Mouse (Mus musculus) embryonic fibroblast, embryonic 13.5 days (primary cell): ENCODE measurements at regions not wholly inside any gene's neighbourhood (a gene's known extent, or its start where the extent isn't known, plus 50 kb on each side); places are given as distances from the start of the nearest gene placed in this dataset.

Experiments used
- CTCF ChIP-seq: IDR thresholded peaks from 2 replicates; pipeline ENCODE4 v1.5.1; 2011; ENCODE audit warnings: mild to moderate bottlenecking, control low read depth, low read length, moderate library complexity, borderline replicate concordance; ENCODE audit not compliant: insufficient read depth
- POLR2A ChIP-seq: IDR thresholded peaks from 2 replicates; pipeline ENCODE4 v1.6.1; 2011; ENCODE audit warnings: low read depth, mild to moderate bottlenecking, control low read depth, low read length, moderate library complexity

DNA sequence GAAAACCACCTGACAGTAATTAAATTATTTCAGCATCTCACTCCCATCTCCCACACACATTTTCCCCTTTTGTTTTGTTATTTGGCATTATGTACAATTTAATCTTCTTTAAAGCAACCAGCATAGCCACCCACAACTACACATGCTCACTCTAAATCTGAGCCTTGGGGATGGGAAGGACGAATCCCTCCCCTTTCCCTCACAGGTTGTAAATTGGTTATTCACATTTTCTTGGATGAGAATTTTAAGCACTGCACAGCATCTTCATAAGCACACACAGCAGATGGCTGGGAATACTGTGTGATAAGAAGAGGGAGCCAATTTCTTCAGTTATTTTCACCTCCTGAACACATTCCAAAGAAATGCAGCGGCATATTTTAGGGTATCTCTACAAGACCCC, 179.0 kb upstream of the Nbea start:
- TF ChIP-seq CTCF, result no peak
- no peak for TF ChIP-seq POLR2A
